Mouse (Mus musculus) hindbrain, embryonic 12.5 days (tissue): ENCODE measurements around the gene Gsta3. TPM values are rescaled to one million over a fixed set of nuclear protein-coding genes. Genes with fewer than 3 reads are reported as not detected.
A peak's percentile ranks its signal among the peaks of the same experiment; 100 is the strongest.
"Not testable (repeated sequence)": the region's sequence is repeated elsewhere in the genome, so short reads cannot be mapped to it uniquely, and the experiment has no call there.

Source experiments
- ATAC-seq: fragments of 200-750 bp; cut with Nextera tagmentation; 2 replicates; pipeline ENCODE4 v1.8.0; 2017; ENCODE audit warnings: moderate TSS enrichment; ENCODE audit not compliant: low FRiP score
- H3K27ac ChIP-seq: fragments of 300-500 bp; sonication (generic); 2 replicates; pipeline ENCODE4 v1.5.1; 2016; ENCODE audit warnings: mild to moderate bottlenecking
- H3K27me3 ChIP-seq: fragments of 300-500 bp; sonication (generic); 2 replicates; pipeline ENCODE4 v1.6.1; 2016; ENCODE audit warnings: mild to moderate bottlenecking
- H3K36me3 ChIP-seq: fragments of 300-500 bp; sonication (generic); 2 replicates; pipeline ENCODE4 v1.6.1; 2016; ENCODE audit warnings: mild to moderate bottlenecking
- H3K4me1 ChIP-seq: fragments of 300-500 bp; sonication (generic); 2 replicates; pipeline ENCODE4 v1.6.1; 2016
- H3K4me2 ChIP-seq: fragments of 300-500 bp; sonication (generic); replicated peaks from 2 replicates; pipeline ENCODE4 v1.6.1; 2016; ENCODE audit warnings: mild to moderate bottlenecking
- H3K4me3 ChIP-seq: fragments of 300-500 bp; sonication (generic); 2 replicates; pipeline ENCODE4 v1.5.1; 2016; ENCODE audit warnings: mild to moderate bottlenecking
- H3K9ac ChIP-seq: fragments of 300-500 bp; sonication (generic); 2 replicates; pipeline ENCODE4 v1.6.1; 2016; ENCODE audit warnings: mild to moderate bottlenecking, moderate library complexity
- H3K9me3 ChIP-seq: fragments of 300-500 bp; sonication (generic); replicated peaks from 2 replicates; pipeline ENCODE4 v1.6.1; 2016; ENCODE audit warnings: mild to moderate bottlenecking
- WGBS: fragments of 180-500 bp; shearing (Covaris S2); methylation state at CpG from one replicate; pipeline ENCODE4 v1.1.7; 2016; 5-methylcytosine and 5-hydroxymethylcytosine counted together
- polyA plus RNA-seq: library from polyadenylated mRNA; unstranded; fragments of >200 nt; fragmentation: Nextera tagmentation; extraction: Ambion mirVana; gene quantifications from 2 replicates; pipeline ENCODE4 v1.2.1, GENCODE M21; 2016

The Gsta3 gene
- 0.35 and 0.53 TPM in 2 replicates for polyA plus RNA-seq

DNA sequence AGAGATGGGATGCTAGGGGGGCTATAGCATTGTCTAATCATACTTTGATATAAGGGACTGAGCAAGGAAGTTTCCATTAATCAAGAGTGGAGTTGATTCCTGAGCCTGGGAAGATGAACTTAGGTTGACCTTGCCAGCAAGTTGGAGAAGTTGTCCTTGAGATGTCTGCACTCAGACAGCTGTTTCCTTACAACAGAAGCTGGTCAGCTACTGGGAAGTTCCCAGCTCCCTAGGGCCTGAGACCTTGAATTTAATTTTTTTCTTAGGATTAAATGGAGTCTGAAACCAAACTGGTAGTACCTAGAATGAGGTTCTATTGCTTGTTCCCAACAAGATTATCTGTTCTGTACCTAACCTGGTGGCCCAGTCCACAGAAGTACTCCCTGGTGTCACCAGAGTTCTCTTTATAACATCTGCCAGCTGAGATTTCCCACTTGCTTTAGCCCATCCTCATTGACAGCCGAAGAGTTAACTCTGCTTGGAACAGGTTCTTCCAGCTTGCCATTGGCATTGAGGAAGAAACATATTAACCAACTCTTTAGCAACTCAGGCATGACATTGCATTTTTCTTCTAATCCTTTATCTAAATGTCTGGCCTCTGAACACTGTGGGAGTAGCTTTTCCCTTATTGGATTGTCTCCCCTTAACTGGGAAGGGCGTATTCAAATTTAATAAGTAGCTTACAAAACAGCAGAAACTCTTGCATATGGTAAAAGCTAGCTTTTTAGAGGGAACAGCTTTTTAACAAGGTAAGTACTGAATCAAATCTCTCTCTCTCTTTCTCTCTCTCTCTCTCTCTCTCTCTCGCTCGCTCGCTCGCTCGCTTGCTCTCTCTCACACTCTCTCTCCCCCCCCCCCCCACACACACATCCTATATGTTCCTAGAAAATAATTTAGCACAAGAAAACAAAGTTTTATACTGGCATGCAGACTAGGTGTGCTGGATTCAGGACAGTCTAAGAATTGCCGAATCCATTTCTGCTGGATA lies at the start of gene Gsta3:
Gene Gsta3, plus strand, starts transcription at position 679 of the 988 bp plus-strand sequence.
- Histone ChIP-seq H3K27me3 (no peaks in the 10 kb centered on the region), H3K4me2 (no peak within 1 kb of the TSS), H3K27ac (no peak within 1 kb of the TSS), H3K4me1 (no peaks in the 10 kb centered on the region), H3K9ac (no peak within 1 kb of the TSS), H3K4me3 (no peak within 1 kb of the TSS), H3K36me3 (no peaks in the 10 kb centered on the region), H3K9me3 (no peaks in the 10 kb centered on the region)
- WGBS: 90% methylated on average over 4 of the region's 8 CpGs
- no peak for ATAC-seq

GRCm38 (mm10) chr1:21206241-21206640 lies 34.1 kb upstream of the Gsta3 start:
- no peak for ATAC-seq
- no peaks in the 10 kb centered on the region for H3K27me3 ChIP-seq
- no peaks in the 10 kb centered on the region for H3K9me3 ChIP-seq
- H3K27ac ChIP-seq: no peak overlapping the region
- no peak overlapping the region for H3K4me3 ChIP-seq
- H3K4me1 ChIP-seq: no peaks in the 10 kb centered on the region
- no peak overlapping the region for H3K4me2 ChIP-seq
- no peak overlapping the region for H3K9ac ChIP-seq
- no peaks in the 10 kb centered on the region for H3K36me3 ChIP-seq
- 86% methylated on average over 1 of the region's 1 CpGs for WGBS

DNA sequence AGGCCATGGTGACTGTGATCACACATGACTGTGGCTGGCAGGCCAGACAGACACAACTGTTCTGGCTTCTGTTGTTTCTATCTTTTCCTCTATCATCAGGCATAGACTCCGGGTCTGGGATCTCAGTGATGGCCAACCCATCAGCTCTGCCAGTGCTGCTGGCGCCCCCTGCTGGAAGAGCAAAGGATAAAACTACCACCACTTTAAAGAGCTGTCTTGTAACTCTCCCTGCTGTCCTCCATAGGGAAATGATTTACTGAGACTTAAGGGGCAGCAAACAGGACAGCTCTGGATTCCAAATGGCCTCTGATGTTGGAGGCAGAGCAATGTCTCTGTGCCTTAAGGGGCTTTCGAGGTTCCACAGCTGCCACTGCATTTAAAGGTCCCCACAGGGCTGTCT lies 26.9 kb upstream of the Gsta3 start:
- not testable (repeated sequence) for H3K36me3 ChIP-seq, H3K4me3 ChIP-seq, H3K27me3 ChIP-seq, H3K9me3 ChIP-seq, H3K4me1 ChIP-seq, H3K4me2 ChIP-seq, H3K9ac ChIP-seq, H3K27ac ChIP-seq, ATAC-seq
- WGBS: 22% methylated on average over 3 of the region's 3 CpGs

DNA sequence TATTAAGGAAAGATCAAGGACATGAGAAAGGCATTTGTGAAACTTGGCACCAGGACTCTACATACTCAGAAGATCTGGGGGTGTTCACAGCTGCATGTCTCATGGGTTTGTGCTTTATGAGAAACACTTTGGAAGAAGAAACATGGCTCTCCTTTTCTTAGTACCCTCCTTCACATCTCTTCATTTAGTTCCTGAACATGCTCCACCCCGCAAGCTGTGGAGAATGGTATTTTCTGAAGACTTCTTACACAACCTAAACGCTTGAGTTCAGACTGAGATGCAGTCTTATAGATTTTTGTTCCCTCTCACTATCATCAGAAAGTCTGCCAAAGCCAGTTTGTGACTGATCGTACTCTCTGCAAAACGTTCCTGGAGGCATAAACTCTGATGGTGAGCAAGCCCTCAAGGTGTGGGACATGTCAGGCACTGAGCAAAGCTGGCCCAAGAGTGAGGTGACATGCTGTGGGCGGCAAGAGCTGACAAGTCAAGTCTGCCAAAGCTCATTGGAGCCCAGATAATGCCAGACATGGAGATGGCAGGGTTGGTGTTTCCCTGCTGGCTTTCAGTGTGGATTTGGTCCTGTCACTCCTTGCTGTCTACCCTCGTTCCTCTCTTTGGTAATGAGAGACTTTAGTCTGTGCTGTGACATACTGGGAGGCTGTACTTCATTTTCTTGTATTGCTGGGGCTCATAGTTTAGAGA lies 26.2 kb upstream of the Gsta3 start:
- H3K4me3 ChIP-seq, H3K4me1 ChIP-seq, H3K27me3 ChIP-seq, H3K27ac ChIP-seq, H3K9me3 ChIP-seq, H3K4me2 ChIP-seq, H3K36me3 ChIP-seq, ATAC-seq, H3K9ac ChIP-seq: not testable (repeated sequence)
- 73% methylated on average over 6 of the region's 6 CpGs for WGBS

DNA sequence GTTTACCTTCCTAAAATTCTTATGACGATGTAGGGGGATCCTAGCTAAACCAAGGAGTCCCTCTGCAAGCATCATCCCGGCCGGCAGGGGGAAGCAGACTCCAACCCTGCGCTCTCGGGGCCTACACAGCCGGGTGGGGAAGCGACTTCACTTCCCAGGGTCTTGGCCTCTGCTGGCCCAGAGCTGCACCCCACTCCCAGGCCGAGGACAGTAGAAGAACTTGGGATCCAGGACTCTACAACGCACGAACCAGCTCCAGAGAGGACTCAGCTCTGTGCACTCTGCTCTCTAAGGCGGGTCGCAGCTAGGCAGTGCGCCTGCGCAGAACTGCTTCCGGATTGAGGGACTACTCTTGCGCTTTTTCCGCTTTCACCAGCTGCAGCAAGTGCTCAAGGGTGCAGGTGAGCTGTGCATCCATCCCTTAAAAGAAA lies 21.9 kb upstream of the Gsta3 start, which contains the start of gene Tmem14a:
Gene Tmem14a, plus strand, starts transcription at position 87 of the 431 bp plus-strand sequence.
- peak; percentile 94 for ATAC-seq
- under 1% methylated on average over 17 of the region's 17 CpGs for WGBS

GRCm38 (mm10) chr1:21227756-21228395 lies 12.5 kb upstream of the Gsta3 start:
- 91% methylated on average over 6 of the region's 6 CpGs for WGBS
- no peak overlapping the region for H3K4me3 ChIP-seq
- H3K9ac ChIP-seq: no peak overlapping the region
- H3K27me3 ChIP-seq: no peaks in the 10 kb centered on the region
- H3K4me1 ChIP-seq: peaks cover 7% of the 10 kb centered on the region
- no peak for ATAC-seq
- no peak overlapping the region for H3K4me2 ChIP-seq
- H3K27ac ChIP-seq: no peak overlapping the region
- no peaks in the 10 kb centered on the region for H3K9me3 ChIP-seq
- 0 out of 2 replicates have a peak, but pooled peaks cover 3% of the 10 kb centered on the region for H3K36me3 ChIP-seq

More for the DNA sequence above, 21.9 kb upstream of the Gsta3 start, which contains the start of gene Tmem14a:
- Histone ChIP-seq H3K4me1 (peaks cover 11% of the 10 kb centered on the region), H3K4me2 (peak within 1 kb of the TSS; percentile 71), H3K9ac (peak within 1 kb of the TSS; percentile 73), H3K27ac (peak within 1 kb of the TSS; percentile 36), H3K36me3 (no peaks in the 10 kb centered on the region), H3K27me3 (no peaks in the 10 kb centered on the region), H3K9me3 (no peaks in the 10 kb centered on the region), H3K4me3 (peak within 1 kb of the TSS; percentile 59)

GRCm38 (mm10) chr1:21228740-21229722 lies 11.4 kb upstream of the Gsta3 start:
- H3K9me3 ChIP-seq, H3K36me3 ChIP-seq, H3K27me3 ChIP-seq, ATAC-seq, H3K4me1 ChIP-seq, H3K27ac ChIP-seq, H3K4me2 ChIP-seq, H3K4me3 ChIP-seq, H3K9ac ChIP-seq: not testable (repeated sequence)
- WGBS: 84% methylated on average over 15 of the region's 15 CpGs

- no peak overlapping the region for H3K4me3 ChIP-seq
- no peaks in the 10 kb centered on the region for H3K27me3 ChIP-seq
These were observed 10.0 kb upstream of the Gsta3 start for GRCm38 (mm10) chr1:21230376-21230775.

DNA sequence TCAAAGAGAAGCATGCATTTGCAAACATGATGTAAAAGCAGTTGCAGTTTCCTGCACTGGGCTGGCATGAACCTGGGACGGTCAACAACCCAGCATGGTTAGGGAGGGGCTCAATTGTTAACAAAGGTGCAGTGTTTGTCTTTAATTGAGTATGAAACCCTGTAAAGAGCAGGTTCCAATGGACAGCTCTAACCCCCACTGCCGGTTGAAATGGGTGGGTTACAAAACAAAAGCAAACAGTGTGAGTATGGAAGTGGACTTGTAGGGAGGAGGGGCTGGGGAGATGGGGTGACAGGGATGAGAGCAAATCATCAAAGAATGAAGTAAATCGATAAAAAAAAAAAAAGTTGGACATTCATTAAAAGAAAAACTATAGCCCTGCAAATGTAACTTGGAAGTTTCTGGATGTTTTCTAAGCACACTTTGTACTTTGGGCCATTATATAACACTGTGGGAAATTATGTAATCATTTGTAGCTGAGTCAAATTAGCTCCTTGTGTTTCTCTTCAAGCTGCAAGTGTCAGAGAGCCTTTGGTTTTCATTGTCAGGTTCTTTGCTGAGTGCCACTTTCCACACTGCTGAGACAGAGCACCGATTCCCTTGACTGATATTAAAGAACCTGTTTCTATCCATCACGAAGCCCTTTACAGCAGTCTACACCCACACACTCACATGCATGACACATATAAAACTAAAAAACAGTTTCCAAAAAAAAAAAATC lies 8.5 kb upstream of the Gsta3 start:
- H3K36me3 ChIP-seq: 0 out of 2 replicates have a peak, but pooled peaks cover 3% of the 10 kb centered on the region
- H3K4me2 ChIP-seq: no peak overlapping the region
- H3K27me3 ChIP-seq: no peaks in the 10 kb centered on the region
- peaks cover 7% of the 10 kb centered on the region for H3K4me1 ChIP-seq
- H3K9me3 ChIP-seq: no peaks in the 10 kb centered on the region
- H3K27ac ChIP-seq: no peak overlapping the region
- H3K9ac ChIP-seq: no peak overlapping the region
- no peak overlapping the region for H3K4me3 ChIP-seq
- no peak for ATAC-seq
- WGBS: 56% methylated on average over 5 of the region's 5 CpGs

More at GRCm38 (mm10) chr1:21230376-21230775, 10.0 kb upstream of the Gsta3 start:
- Histone ChIP-seq H3K9ac (no peak overlapping the region), H3K36me3 (0 out of 2 replicates have a peak, but pooled peaks cover 3% of the 10 kb centered on the region), H3K4me2 (no peak overlapping the region), H3K4me1 (peaks cover 7% of the 10 kb centered on the region), H3K9me3 (no peaks in the 10 kb centered on the region), H3K27ac (no peak overlapping the region)
- ATAC-seq: no peak
- WGBS: 71% methylated on average over 2 of the region's 2 CpGs

GRCm38 (mm10) chr1:21232516-21232915 lies 7.9 kb upstream of the Gsta3 start:
- WGBS: 79% methylated on average over 1 of the region's 1 CpGs
- Histone ChIP-seq H3K4me2 (no peak overlapping the region), H3K9me3 (no peaks in the 10 kb centered on the region), H3K27me3 (no peaks in the 10 kb centered on the region), H3K4me1 (peaks cover 7% of the 10 kb centered on the region), H3K9ac (no peak overlapping the region), H3K4me3 (no peak overlapping the region), H3K36me3 (0 out of 2 replicates have a peak, but pooled peaks cover 2% of the 10 kb centered on the region), H3K27ac (no peak overlapping the region)
- no peak for ATAC-seq
